Mouse (Mus musculus): ENCODE results near the gene Cd53.

Gene Cd53

DNA sequence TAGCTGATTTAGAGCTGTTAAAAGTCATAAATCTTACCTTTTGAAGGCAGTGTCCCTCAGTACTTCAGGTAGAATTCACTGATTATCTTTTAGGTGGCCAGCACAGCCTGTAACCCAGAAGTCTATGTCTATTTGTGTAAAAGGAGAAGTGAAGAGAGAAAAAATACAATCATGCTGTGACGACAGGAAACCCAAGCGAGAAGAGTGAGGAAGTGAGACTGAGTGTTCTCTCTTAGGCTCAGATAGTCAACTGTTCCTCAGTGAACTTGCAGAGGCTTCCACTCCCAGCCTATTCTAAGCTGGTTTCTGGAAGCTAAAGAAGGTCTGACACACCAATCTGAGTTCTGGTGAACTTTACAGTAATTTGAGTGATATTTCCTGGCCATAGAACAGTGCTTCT, at the start of gene Cd53:
Cd53 (minus strand) TSS at position 220 of the 400 bp plus-strand sequence.
- in situ Hi-C loops (cut with MboI; ENCODE audit: low pct_unique_long_range_greater_than_20kb in 1 of 2, low sequenced_read_pairs in 2 of 2, unreplicated experiment in 1 of 2): no loop called here

GRCm38 (mm10) chr3:106832107-106832506, 42.2 kb upstream of the Cd53 start:
- in situ Hi-C loops (cut with MboI; ENCODE audit: low pct_unique_long_range_greater_than_20kb in 1 of 2, low sequenced_read_pairs in 2 of 2, unreplicated experiment in 1 of 2): no loop called here

DNA sequence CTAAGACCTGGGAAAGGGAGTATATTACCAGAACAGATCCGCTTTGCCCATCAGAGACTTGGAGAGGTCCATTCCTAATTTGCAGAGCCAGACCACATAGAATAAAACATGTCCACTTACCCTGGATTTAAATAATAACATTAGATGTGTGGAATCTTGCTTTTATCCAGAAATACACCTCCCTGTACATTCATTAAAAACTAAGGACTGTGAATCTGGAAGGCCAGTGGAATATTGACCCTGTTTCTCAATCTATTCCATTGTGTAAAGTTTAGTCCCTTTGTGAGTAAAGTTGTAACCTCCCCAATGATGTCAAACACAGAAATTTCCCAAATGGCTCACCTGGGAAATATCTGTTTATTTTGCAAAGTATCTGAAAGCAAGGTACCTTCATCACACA, 36.2 kb upstream of the Cd53 start, which contains the start of gene Olfr266:
Olfr266 (minus strand) TSS at position 101 of the 400 bp plus-strand sequence.
- in situ Hi-C loops (cut with MboI; ENCODE audit: low pct_unique_long_range_greater_than_20kb in 1 of 2, low sequenced_read_pairs in 2 of 2, unreplicated experiment in 1 of 2): no loop called here

DNA sequence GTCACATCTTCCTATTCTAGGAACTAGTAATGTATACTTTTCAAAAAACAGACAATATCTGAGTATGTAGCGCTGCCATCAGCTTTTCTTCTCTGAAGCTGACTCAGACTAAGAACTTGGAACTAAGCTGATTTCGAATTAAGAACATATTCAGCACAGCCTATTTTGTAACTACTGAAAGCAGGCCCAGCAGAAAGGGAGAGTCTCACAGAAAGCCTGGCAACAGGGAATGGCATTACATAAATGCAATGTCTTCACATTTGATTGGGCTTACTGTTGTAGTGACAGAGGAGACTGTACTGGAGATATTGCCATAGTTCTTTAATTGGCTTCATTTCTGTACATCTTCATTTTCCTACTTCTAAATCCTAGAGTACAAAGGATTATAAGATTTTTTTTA, 27.7 kb upstream of the Cd53 start:
- in situ Hi-C loops (cut with MboI; ENCODE audit: low pct_unique_long_range_greater_than_20kb in 1 of 2, low sequenced_read_pairs in 2 of 2, unreplicated experiment in 1 of 2): no loop called here

DNA sequence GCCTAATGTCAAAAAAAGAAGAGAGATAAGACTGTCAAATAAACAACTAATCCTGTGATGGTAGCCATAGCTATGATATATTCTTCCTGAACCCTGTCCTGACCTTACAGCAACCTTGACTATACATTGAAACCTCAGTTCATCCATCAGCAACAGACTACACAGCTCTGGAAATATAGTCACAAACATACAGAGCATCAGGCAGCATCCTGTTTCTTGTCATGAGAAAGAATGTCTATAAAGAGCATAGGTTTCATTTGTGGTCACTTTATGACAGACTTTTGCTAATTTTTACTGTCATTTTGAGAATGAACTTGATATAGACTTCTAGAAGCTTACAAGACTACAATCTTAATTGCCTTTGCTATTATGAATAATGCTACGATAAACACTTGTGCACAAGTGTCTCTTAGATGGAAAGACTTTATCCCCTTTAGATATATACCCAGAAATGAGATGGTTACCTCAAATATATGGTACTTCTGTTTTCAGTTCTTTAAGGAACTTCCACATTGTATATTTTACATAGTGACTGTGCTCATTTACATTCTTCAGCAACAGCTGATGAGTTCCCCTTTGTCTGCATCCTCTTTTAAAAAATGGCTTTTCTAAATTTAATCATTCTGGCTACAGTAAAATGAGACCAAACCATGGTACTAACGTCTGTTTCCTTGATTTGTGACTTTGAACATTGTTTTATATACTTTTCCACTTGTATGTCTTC, 19.2 kb upstream of the Cd53 start:
- in situ Hi-C loops (cut with MboI; ENCODE audit: low pct_unique_long_range_greater_than_20kb in 1 of 2, low sequenced_read_pairs in 2 of 2, unreplicated experiment in 1 of 2): no loop called here

GRCm38 (mm10) chr3:106798079-106798478, 8.1 kb upstream of the Cd53 start:
- in situ Hi-C loops (cut with MboI; ENCODE audit: low pct_unique_long_range_greater_than_20kb in 1 of 2, low sequenced_read_pairs in 2 of 2, unreplicated experiment in 1 of 2): no loop called here

DNA sequence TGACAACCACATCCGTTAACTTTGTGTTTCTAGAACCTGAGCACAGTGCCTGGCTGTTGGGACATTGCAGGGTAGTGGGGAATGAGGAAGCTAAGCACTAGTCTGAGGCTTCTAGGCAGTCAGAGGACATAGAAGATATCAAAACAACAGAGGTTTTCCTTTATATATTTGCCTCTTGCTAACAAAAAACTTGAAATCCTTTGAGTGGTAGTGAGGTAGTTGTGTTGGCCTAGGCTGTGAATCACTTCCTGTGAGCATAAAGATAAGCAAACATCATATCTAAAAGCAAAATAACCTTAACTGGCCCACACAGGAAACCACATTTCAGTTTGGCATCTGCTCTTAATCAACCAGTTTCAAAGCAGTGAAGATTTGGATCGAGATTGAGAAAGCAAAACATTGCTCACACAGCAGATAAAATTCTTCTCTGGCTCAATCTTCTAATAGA, 1.5 kb downstream of the Cd53 start:
- in situ Hi-C loops (cut with MboI; ENCODE audit: low pct_unique_long_range_greater_than_20kb in 1 of 2, low sequenced_read_pairs in 2 of 2, unreplicated experiment in 1 of 2): no loop called here

DNA sequence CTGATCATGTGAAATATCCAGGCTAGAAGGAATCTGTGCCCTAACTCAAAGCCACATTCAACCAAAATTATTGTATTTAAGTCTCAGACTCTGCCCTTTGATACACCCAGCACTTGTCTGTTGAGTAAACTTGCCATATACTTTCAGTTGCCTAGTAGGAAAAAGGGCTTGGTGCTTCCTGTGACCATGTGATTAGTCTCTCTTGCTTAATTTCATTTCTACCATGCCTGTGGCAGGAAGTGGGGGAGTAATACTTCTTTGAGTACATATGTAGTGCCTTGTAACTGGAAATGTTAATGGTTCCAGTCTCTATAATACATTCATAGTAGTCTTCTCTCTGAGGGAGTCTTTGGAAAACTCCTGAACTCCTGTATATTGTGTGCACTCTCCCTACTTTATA, 2.0 kb downstream of the Cd53 start:
- in situ Hi-C loops (cut with MboI; ENCODE audit: low pct_unique_long_range_greater_than_20kb in 1 of 2, low sequenced_read_pairs in 2 of 2, unreplicated experiment in 1 of 2): no loop called here

- in situ Hi-C loops (cut with MboI; ENCODE audit: low pct_unique_long_range_greater_than_20kb in 1 of 2, low sequenced_read_pairs in 2 of 2, unreplicated experiment in 1 of 2): no loop called here
Measured at GRCm38 (mm10) chr3:106785130-106785529, 4.8 kb downstream of the Cd53 start.

DNA sequence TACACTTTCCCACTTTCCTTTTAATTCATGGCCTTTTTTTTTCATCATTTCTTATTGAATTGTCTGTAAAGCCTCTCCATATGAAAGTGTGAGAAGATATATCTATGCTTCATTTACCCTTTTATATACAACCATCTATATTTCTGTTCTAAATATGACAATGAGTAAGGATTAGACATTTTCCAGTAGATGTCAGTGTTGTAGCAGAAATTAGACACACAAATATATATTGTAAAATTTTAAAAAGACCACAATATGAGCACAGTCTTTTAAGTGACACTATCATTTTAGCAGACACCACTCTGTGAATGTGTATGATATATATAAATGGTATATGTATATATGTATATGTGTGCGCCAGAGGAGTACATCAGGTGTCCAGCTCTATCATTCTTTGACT, 18.1 kb downstream of the Cd53 start:
- in situ Hi-C loops (cut with MboI; ENCODE audit: low pct_unique_long_range_greater_than_20kb in 1 of 2, low sequenced_read_pairs in 2 of 2, unreplicated experiment in 1 of 2): no loop called here

GRCm38 (mm10) chr3:106755898-106756297, 34.1 kb downstream of the Cd53 start:
- in situ Hi-C loops (cut with MboI; ENCODE audit: low pct_unique_long_range_greater_than_20kb in 1 of 2, low sequenced_read_pairs in 2 of 2, unreplicated experiment in 1 of 2): no loop called here

DNA sequence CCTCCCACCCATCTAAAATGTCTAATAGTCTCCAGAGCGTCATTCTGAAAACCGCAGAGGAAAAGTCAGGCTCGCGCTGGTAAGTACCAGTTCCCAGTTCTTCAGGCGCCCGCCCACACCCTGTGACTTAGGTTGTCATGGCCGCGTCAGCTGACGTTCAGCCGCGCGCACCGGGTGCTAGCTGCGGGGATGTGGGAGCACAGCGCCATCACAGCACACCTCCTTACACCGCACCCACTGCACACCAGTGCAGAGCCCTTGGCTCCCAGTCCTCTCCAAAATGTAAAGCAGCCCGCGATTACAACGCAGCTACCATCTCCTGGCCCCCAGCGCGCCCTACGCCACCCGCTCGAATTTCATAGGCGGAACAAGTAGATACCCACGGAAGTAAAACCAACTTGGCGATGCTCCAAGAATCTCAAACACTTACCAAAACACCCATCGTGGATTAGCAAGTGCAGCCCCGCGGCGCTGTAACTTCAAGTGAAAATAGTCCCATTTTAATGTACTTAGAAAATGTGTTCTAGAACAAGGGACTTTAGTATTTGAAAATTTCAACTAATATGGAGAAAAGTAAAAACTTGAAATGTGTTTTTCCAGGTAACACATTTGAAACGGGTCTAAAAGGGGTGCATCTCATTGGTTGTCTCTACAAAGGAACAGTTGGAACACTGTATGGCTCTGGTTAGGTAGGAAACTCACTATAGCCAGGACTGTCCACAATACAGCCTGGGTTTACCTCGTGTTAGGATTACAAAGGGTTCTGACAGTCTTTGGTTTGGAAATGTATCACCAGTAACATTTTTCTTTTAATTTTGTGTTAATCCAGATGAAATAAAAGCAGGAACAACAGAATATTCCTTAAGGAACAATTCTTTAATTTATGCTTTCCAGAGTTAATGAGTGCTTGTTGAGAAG, 67.7 kb downstream of the Cd53 start:
- in situ Hi-C loops (cut with MboI; ENCODE audit: low pct_unique_long_range_greater_than_20kb in 1 of 2, low sequenced_read_pairs in 2 of 2, unreplicated experiment in 1 of 2): no loop called here

GRCm38 (mm10) chr3:106721397-106722027, 68.4 kb downstream of the Cd53 start:
- in situ Hi-C loops (cut with MboI; ENCODE audit: low pct_unique_long_range_greater_than_20kb in 1 of 2, low sequenced_read_pairs in 2 of 2, unreplicated experiment in 1 of 2): no loop called here
